Mouse (Mus musculus) adrenal gland, adult 18-20 months (tissue): ENCODE measurements at regions not wholly inside any gene's neighbourhood (a gene's known extent, or its start where the extent isn't known, plus 50 kb on each side); places are given as distances from the start of the nearest gene placed in this dataset.

ENCODE experiments used
- DNase-seq, 2 experiments: peaks; one replicate each; pipeline ENCODE4 v3.0.0; 2021 to 2022; ENCODE audit warnings: low spot score in 2 of 2

GRCm38 (mm10) chr19:54460426-54461170 is 416.6 kb downstream of the Adra2a start:
- no peak for DNase-seq

GRCm38 (mm10) chr19:54462480-54462879 is 418.5 kb downstream of the Adra2a start:
- DNase-seq: no peak

- DNase-seq: no peak
Measured at GRCm38 (mm10) chr19:54470034-54470433, 426.1 kb downstream of the Adra2a start.

- DNase-seq: no peak
Measured at GRCm38 (mm10) chr19:54498066-54498465, 454.1 kb downstream of the Adra2a start.

GRCm38 (mm10) chr19:54533858-54534257 is 489.9 kb downstream of the Adra2a start:
- no peak for DNase-seq

- DNase-seq: no peak
Measured at GRCm38 (mm10) chr19:54555351-54555750, 511.4 kb downstream of the Adra2a start.

GRCm38 (mm10) chr19:54557984-54558383 is 514.0 kb downstream of the Adra2a start:
- no peak for DNase-seq

GRCm38 (mm10) chr19:54583574-54583973 is 539.6 kb downstream of the Adra2a start:
- DNase-seq: no peak

- no peak for DNase-seq
Measured at GRCm38 (mm10) chr19:54584687-54585237, 540.8 kb downstream of the Adra2a start.

- no peak for DNase-seq
Measured at GRCm38 (mm10) chr19:54585326-54585725, 541.4 kb downstream of the Adra2a start.

- DNase-seq: no peak
Measured at GRCm38 (mm10) chr19:54603345-54603744, 523.7 kb downstream of the Gpam start.

- DNase-seq: no peak
Measured at GRCm38 (mm10) chr19:54605346-54605745, 521.7 kb downstream of the Gpam start.

- no peak for DNase-seq
Measured at GRCm38 (mm10) chr19:54616924-54617323, 510.1 kb downstream of the Gpam start.
